Mouse (Mus musculus): Measurements from ENCODE around the gene Olfr455. TPM values are rescaled to one million over a fixed set of nuclear protein-coding genes. Genes with fewer than 3 reads are reported as not detected.

The Olfr455 gene
- not detected for total RNA-seq (2022)

DNA sequence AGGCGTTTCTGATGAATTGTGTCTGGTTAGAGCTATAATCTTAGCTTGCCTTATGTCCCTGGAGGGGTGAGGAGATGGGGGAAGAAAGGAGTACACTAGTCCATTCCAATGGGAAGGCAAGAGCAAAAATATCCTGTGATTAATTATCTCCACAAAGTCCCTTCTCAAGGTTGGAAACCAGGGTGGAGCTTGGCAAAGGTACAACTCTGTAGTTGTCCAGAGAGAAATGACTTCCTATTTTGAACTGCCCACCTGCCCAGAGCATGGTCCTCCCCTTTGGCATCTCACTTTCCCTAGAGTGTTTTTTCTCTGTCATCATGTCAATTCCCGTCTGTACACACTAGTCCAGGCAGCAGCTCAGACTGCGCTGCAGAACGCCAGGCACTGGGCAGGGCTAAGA lies at the start of gene Olfr455:
Gene Olfr455 (minus strand): TSS at position 127 of the 400 bp plus-strand sequence.
- DNase-seq = peak; percentile 49

DNA sequence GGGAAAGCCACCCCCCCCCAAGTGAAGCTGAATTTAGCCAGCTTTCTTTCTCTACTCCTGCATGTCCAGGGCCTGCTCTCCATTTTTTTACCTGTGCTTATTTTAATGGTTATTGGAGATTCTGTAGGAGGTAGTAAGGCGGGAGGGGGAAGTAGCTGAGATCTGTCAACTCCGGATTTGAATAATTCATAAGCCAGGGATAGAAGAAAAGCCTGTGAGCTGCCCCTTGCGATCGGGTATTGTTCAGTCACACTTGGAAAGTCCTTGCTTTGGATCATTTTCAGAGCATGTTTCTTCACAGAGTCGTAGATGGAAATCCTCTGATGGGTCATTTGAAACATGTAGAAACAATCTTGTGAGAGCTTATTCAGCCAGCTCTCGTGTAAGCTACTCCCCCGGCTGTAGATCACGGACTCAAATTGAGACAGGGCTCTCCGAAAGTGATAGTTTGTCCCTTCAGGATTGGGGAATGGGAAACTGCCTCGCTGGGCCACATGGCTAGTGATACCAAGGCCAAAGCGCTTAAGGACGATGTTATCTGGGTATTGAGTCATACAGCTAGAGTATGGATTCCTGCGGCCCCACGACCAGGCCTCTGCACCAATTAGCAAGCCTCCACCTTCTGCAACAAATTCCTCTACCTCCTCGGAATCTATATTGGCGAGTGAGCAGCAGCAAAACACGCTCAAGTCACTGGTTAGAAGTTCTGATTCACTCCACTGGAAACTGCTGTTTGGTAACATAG lies 45.9 kb upstream of the Olfr455 start:
- no peak for DNase-seq

DNA sequence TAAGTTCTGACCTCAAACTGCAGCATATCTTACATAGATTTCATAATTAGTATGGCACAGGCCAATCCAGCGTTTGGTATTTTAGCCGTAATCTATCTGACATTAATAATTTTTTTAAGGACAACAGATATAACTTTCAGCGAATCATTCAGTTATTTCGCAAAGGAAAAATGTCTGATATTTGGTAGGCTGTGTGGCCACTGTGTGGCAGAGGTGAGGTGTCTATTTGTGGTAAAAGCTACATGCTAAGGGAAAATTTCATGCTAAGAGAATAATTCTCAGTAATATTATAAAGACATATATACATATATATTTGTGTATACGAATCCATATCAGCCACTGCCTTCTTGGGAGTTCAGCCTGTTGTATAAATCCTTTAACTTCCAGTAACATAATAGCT lies 39.2 kb upstream of the Olfr455 start:
- no peak for DNase-seq

GRCm38 (mm10) chr6:42583488-42583872 lies 36.1 kb upstream of the Olfr455 start:
- DNase-seq = peak; percentile 24

- DNase-seq = no peak
These were observed 35.5 kb upstream of the Olfr455 start for GRCm38 (mm10) chr6:42582741-42583487.

DNA sequence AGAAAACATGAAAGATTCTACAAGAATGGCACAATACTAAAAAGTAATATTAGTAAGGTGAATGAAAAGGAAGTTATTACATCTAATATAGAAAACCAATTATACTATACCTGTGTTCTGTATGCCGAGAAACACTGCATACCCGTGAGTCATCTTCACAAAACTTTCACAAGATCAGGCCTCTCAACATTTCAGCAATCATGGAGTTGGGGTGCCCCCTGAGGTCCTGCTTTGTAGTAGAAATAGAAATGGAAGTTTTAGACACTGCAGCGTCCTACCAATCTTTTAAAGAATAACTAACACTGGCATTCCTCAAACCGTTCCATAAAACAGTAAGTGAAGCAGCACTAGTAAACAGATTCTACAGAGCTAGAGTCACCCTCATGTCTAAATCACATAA lies 31.3 kb upstream of the Olfr455 start:
- no peak for DNase-seq

DNA sequence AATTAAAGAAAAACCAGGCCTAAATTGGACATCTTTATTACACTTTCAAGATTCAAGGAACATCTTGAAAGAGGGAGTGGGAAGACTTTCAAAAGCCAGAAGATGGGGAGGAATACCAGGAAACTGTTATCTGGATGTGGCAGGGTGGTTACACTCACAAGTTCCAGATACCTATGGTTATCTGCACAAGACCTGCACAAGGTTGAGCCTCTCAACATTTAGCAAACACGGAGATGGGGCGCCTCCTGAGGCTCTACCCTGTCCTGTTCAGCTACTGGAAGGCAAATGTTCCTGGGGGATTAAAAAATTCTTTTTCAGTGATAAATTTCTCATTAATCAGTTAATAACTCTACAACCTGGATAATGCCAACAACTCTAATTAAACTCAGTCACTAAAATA lies 30.0 kb upstream of the Olfr455 start:
- DNase-seq = no peak

DNA sequence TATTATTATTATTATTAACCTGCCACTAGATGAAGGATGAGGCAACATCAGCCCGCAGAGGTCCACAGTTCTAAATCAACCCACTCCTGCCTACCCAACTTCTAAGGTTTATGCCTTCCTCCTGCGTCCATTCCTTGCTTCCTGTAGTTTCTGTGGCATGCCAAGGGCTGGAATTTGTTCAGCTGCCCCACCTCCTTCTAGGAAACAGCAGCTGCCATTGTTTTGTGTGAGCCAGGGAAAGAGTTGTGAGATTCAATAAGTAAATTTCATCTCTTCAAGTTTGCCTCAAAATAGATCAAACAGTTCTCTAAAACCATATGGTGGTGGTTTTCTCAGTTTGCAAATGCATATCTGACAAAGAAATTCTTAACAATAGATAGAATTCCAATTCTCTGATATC lies 20.8 kb upstream of the Olfr455 start:
- no peak for DNase-seq

GRCm38 (mm10) chr6:42566076-42566598 lies 18.8 kb upstream of the Olfr455 start:
- no peak for DNase-seq

DNA sequence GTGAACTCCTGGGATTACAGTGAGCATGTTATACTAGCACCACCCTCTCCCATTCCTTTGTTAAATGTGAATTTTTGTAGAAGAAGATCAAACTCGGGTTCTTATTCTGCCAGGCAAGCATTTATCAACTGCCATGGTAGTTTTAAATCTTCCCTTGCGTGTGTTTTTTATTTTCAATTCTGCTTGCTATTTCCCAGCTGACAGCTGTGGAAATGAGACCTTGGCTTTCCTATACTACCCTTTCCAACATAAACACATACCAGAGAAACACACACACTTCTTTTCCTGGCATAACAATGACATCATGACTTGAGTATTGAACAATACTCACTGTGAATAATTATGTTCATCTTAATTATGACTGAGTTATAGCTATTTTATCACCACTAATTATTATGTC lies 14.9 kb upstream of the Olfr455 start:
- DNase-seq = no peak

GRCm38 (mm10) chr6:42560885-42561284 lies 13.5 kb upstream of the Olfr455 start:
- no peak for DNase-seq

GRCm38 (mm10) chr6:42558641-42559040 lies 11.3 kb upstream of the Olfr455 start:
- no peak for DNase-seq

GRCm38 (mm10) chr6:42546180-42546579 lies 1.2 kb downstream of the Olfr455 start:
- DNase-seq = no peak

GRCm38 (mm10) chr6:42545451-42545885 lies 1.9 kb downstream of the Olfr455 start:
- DNase-seq = no peak

GRCm38 (mm10) chr6:42544846-42545245 lies 2.5 kb downstream of the Olfr455 start:
- no peak for DNase-seq

DNA sequence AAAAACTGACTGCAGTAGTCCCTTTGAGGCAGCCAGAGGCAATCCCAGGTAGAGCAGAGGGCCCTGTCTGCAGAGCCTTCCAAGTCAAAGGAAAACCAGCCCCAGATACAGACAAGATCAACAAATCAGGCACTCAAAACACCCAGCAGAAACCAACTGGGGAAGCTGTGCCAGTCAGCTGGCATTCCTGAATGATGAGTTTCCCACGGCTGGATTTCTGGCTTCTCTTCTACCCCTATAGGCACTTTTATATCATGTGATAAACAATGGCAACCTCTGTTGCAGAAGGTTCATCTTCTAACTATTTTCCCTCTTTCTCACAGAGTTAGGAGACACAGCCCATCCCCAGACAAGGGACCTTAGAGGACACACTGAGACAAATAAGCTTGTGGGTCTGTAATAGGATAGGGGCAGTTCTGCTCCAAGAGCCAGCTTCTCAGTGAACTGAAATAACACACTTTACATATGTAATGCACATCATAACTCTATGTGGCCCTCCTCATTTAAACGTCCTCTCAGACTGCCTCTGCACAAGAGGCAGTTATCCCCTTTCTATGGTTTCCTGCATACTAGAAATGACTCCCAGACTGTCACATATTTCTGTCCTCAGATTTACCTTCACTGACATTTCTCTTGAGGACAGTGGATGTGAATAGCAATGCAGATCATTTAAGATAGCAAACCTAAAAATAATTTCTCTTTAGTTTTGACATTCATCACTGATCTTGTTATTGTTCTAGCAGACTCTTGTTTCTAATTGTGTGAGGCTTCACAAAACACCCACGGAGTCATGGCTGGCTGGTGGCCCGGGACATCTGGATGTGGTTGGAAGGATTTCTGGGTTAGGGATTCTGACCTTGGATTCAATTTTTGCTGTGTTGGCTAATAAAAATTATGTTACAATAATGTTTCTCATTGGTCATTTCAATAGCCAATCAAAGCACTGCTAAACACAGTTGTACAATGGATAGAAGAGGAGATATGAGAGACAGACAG lies 5.1 kb downstream of the Olfr455 start:
- DNase-seq = no peak

DNA sequence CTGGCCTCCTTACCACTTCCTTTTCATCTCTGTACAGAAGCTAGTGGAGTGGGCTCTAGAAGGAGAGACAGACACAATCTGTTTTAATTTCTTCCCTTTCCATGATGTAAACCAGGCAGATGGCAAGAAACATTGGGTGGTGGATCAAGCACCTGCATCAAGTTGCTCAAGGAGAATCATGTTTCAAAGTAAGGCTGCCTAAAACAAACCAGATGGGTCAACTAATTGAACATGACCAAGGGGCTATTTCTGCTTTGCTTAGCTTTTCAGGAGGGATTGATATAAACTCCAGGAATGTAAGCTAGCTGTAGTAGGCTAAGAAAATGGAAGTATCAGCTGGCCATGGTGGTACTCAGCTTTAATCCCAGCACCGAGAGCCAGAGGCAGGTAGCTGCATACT lies 6.7 kb downstream of the Olfr455 start:
- DNase-seq = no peak

- DNase-seq = no peak
These were observed 7.7 kb downstream of the Olfr455 start for GRCm38 (mm10) chr6:42539711-42540110.

- no peak for DNase-seq
These were observed 33.9 kb downstream of the Olfr455 start for GRCm38 (mm10) chr6:42513461-42513860.

- DNase-seq = no peak
These were observed 38.1 kb downstream of the Olfr455 start for GRCm38 (mm10) chr6:42509311-42509710.

DNA sequence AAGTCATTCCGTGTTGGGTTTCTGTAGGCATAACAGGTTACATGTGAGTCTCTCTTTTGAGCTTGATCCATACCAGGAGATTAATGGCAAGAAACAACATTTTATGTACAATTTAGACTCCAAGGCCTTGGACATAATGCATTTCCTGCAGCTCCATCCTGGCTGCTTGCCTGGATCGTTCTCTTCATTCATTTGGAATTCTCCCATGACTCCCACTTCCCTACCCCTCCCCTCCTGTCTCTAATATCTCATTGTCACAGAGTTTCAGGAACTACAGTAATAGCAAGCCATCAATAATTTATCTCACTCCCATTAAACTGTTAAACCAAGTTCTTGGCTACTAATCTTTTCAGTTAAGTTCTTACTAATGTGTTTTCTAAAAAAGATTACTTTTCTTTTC lies 43.9 kb downstream of the Olfr455 start:
- no peak for DNase-seq

DNA sequence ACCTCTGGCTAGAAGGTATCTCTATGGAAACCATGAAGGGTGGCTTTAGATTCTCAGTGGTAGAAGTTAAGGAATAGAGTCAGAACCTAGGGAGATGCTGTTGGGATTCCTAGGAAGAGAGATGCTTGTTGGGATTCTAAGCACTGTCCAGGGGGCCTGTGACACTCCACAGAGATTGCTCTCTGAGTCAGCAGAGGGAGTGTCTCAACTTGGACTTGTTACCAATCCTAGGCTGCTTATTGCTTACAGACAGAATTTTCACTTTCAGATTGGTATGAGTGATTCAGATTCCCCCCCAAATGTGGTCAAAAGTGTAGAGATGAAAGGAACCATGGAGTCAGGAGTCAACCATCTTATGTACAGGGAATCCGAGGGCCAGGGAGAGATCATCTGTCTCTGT lies 57.7 kb downstream of the Olfr455 start:
- DNase-seq = no peak

DNA sequence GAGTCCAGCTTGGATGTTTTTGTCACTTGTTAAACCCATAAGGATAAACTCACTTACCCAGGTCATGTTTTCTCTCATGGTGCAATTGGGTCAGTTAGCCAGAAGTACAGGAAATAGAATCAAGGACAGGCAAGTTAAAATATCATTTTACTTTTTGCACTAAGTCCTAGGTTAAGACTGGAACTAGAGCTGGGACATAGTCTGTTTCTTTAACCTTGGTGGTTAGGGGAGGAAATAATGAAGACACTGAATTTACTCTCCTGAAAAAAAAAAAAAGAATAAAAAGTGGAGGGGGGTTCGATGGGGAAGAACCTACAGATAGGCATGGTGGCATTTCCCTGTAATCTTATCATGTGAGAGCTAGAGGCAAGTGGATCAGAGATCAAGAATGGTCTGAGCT lies 60.3 kb downstream of the Olfr455 start, which contains the start of gene Olfr456:
Gene Olfr456 (minus strand): TSS at position 101 of the 400 bp plus-strand sequence.
- no peak for DNase-seq

All from adrenal gland, adult 8-10 months (tissue).